Mouse (Mus musculus): ENCODE measurements at regions not wholly inside any gene's neighbourhood (a gene's known extent, or its start where the extent isn't known, plus 50 kb on each side); places are given as distances from the start of the nearest gene placed in this dataset.

DNA sequence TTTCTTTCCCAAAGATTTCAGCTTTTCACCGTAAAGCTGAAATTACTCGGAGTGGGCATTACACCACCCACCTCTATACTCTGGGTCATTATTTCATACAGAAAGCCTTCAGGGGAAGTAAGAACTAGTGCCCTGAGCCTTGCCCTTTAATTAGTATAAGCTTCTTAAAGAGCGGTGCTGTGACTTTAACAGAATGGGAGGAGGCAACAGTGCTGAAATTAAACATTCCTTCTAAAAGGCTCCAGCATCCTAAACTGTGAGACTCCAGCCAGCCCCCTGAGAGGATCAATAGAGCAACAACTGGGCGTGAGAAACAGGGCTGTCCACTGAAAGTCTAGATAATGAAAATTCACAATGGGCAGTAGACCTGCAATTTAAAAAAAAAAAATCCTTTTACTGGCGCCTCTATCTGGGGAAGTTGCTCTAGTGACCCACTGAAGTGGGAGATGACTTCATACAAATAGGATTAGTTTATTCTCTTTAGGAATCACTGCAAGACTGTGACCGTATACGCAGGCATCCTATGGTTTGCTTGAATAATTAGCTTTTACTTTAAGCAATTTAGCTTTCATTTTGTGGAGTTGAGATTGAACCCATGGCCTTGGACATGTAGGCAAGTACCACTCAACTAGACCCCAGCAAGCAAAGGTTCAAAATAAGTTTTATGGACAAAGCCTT, 233.9 kb downstream of the Ube2cbp start:
- no peak for DNase-seq (ENCODE audit: low read depth)

DNA sequence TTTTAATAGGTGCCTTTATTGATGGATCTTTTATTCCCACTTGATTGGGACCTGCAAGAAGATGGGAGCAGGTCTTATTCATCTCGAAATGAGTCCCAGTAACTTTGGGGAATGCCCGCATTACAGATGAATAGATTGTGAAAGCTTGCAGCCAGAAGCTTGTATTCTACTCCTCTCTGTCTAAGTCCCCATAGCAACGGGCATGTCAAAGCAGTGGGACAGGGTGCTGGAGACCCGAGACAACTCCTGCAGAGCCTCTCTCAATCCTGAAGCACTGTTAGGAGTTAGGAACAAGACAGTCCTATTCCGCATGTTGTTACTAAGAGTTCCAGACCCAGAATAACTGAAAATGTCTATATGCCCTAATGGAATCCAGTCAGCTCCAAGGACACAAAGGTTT, 233.1 kb downstream of the Ube2cbp start:
- DNase-seq (ENCODE audit: low read depth): no peak

DNA sequence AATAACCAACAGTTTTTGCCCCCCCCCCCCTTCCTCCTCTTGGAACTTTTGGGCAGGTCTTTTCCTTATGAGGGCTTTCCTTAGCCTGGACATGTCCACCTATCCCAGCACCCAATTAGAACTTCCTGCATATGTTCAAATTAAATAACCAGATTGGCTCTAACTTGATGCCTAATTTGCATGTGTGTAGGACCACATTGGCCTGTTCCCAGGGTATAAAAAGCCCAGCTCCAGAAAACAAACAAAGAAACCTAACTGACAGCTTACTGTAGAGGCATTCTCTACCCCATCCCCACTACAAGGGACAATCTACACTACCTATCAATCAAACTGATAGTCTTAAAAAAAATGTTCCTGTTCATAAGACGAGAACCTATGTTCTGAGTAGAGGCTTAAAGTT, 232.6 kb downstream of the Ube2cbp start:
- no peak for DNase-seq (ENCODE audit: low read depth)

DNA sequence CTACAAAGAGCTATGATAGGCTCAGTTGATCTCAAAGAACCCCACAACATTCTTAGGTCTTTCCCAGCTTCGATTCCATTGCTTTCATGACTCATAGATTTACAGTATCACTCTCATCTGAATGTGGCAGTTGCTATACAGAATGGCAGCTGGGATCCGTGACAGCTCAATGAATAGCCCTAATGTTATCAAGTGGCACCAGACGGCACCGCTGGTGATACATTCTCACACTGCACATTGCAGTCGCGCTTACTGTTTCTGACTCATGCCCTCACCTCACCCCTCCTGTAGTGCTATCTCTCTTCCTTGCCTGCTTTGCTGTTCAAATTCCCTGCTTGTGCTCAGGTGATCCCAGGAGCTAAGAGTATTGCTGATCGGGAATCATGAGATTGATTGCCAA, 231.0 kb downstream of the Ube2cbp start:
- peak; percentile 4 for DNase-seq (ENCODE audit: low read depth)

DNA sequence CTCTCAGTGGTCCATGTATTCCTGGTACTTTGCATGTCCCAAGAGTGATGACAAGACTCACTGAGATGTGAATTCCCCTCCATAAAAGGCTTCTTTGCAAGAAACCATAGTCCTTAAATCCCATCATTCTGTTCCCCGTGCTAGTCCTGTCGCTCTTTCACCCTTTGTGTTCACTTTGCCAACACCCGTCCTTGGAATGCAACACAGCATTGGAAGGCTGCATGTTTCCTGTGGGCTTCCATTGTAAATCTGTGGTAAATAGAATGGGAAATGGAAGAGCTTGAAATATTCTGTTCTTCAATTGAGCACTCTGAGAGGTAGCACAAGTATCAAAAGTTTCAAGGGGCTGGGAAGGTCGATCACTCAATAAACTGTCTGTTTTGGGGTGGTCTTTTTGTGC, 226.1 kb downstream of the Ube2cbp start:
- no peak for DNase-seq (ENCODE audit: low read depth)

DNA sequence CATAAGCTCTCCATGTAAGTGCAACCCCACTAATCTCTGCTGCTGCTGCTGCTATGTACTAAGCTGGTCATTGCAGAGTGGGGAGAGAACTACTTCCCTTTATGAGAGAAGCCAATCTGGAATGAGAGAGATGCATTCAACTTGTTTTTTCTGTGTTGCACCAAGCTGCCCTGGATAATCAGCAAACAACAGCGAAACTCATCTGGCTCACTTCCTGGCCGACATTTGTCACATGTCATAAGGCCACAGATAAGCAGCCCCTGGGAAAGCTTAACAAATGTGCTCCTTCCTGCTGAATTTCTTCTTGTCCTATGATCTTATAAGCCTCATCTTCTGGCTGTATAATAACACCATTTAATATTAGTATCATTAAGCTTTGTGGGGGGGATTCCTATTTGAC, 224.5 kb downstream of the Ube2cbp start:
- DNase-seq (ENCODE audit: low read depth): no peak

DNA sequence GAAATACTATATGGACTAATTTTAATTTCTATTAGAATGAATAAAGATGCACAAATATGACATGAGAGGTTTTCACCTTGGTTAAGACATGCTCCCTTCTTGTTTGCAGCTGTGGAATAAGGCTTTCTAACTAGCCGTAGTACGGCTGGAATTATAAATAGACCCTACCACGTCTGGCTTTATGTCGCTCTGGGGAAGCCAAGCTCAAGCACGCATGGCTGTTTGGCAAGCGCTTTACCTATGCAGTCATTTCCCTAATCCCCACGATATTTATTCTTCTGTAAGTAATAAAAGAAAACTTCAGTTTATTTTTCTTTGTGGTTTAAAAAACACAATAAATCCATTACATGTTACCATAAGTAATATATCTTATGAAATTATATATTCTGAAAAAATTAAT, 223.9 kb downstream of the Ube2cbp start:
- no peak for DNase-seq (ENCODE audit: low read depth)

DNA sequence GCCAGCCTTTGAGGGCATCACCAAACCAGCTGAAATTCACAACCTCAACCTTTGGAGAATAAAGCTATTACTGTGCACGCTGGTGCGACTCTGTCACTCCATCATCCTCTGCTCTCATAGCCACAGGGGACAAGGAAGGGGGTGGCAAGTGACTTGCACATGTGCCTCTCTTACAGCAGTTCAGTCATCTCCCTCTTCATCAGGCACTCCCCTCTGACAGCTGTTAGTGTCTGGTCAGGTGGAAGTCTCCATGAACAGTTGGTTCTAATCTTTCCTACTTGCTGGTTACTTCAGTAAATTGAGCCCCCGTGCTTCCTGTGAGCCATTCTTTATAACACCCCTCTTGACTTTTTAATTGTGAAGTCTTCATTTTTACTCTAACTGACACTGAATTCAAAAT, 214.6 kb downstream of the Ube2cbp start:
- DNase-seq (ENCODE audit: low read depth): no peak

DNA sequence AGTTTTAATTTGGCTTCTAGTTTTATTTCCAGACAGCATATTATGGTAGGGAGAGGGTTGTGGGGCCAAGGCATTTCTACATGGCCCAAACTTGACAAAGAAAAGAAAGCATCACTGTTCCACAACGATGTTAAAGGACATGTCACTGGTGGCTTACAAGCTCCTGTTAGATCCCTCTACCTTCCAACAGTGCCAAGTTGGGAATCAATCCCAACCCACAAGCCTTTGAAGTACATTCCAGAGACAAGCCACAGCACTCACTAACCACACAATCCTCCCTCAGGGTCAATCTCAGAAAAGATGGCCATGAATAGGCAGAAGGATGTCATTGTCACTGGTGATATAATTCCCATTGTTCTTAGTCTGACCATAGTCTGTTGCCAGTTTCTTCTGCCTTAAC, 213.4 kb downstream of the Ube2cbp start:
- DNase-seq (ENCODE audit: low read depth): no peak
